Mouse (Mus musculus): ENCODE data around the gene Fyn. TPM values are rescaled to one million over a fixed set of nuclear protein-coding genes. Genes with fewer than 3 reads are reported as not detected.

Gene Fyn
- total and polyA plus RNA-seq, 2 experiments from 2014 or later = 10.8 to 24.1 TPM

DNA sequence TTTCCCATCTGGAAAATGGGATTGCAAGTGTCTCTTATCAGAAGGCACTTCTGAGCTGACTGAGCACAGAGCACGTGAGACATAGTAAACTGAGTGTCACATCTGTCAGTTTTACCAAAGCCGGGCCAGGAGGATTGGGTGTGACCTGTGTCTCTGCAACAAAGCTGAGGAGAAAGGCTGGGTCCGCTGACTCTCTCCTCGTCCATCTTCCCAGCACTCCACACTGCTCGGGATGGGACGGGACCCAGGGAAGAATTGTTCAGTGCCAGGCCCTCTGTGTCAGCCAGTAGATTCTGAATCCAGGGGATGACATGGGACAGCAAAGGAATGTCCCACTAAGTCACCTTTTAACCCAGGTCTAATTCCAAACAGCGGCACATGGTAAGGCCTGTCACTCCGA is 211.8 kb downstream of the Fyn start:
- TF ChIP-seq CTCF (IDR thresholded peaks at IDR 0.05; ENCODE audit: low read depth) (no peak), EP300 (IDR thresholded peaks at IDR 0.05; ENCODE audit: low read depth) (no peak)
- no peaks in the 10 kb centered on the region for H3K36me3 ChIP-seq (replicated peaks; ENCODE audit: control insufficient read depth, insufficient read depth, low read length)
- H3K4me3 ChIP-seq (ENCODE audit: low read depth, low read length) = no peak overlapping the region
- no peak overlapping the region for H3K27ac ChIP-seq (ENCODE audit: low read depth)
- no peaks in the 10 kb centered on the region for H3K27me3 ChIP-seq (ENCODE audit: control insufficient read depth, insufficient read depth, low read length)
- no peaks in the 10 kb centered on the region for H3K4me1 ChIP-seq (ENCODE audit: control insufficient read depth, insufficient read depth)
- DNase-seq (ENCODE audit: low spot score) (no peak), ATAC-seq (ENCODE audit: insufficient read depth, low read depth) (no peak)
- no peak overlapping the region for H3K4me2 ChIP-seq (ENCODE audit: low read depth, low read length)
- WGBS = 80% methylated on average over 8 of the region's 8 CpGs
- no peaks in the 10 kb centered on the region for H3K9me3 ChIP-seq (replicated peaks; ENCODE audit: control insufficient read depth, low read length)
- no peak overlapping the region for H3K9ac ChIP-seq (replicated peaks; ENCODE audit: low read depth, low read length)

DNA sequence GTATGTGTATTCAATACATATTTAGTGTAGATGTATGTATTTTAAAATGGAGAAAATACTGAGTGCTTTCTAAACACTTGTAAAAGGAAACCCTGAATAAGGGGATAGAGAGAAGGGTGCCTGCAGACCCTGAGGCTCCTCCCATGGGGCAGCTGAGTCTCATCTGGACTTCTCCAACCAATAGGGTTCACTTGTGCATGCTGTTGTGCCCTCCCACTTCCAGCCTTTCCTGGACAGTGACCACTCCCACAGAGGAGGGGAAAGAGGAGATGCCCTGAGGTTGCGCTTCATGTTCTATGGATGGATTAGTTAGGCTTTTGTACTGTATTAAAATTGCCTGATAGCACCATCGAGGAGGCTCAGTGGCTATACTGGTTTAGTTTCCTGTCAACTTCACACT is 213.7 kb downstream of the Fyn start:
- WGBS = 81% methylated on average over 2 of the region's 2 CpGs
- H3K4me1 ChIP-seq (ENCODE audit: control insufficient read depth, insufficient read depth) = no peaks in the 10 kb centered on the region
- H3K36me3 ChIP-seq (replicated peaks; ENCODE audit: control insufficient read depth, insufficient read depth, low read length) = no peaks in the 10 kb centered on the region
- no peak overlapping the region for H3K4me3 ChIP-seq (ENCODE audit: low read depth, low read length)
- H3K27me3 ChIP-seq (ENCODE audit: control insufficient read depth, insufficient read depth, low read length) = no peaks in the 10 kb centered on the region
- DNase-seq (ENCODE audit: low spot score) (no peak), ATAC-seq (ENCODE audit: insufficient read depth, low read depth) (no peak)
- H3K9ac ChIP-seq (replicated peaks; ENCODE audit: low read depth, low read length) = no peak overlapping the region
- no peak for TF ChIP-seq CTCF (IDR thresholded peaks at IDR 0.05; ENCODE audit: low read depth)
- TF ChIP-seq EP300 (IDR thresholded peaks at IDR 0.05; ENCODE audit: low read depth) = no peak
- H3K4me2 ChIP-seq (ENCODE audit: low read depth, low read length) = no peak overlapping the region
- no peak overlapping the region for H3K27ac ChIP-seq (ENCODE audit: low read depth)
- H3K9me3 ChIP-seq (replicated peaks; ENCODE audit: control insufficient read depth, low read length) = no peaks in the 10 kb centered on the region

DNA sequence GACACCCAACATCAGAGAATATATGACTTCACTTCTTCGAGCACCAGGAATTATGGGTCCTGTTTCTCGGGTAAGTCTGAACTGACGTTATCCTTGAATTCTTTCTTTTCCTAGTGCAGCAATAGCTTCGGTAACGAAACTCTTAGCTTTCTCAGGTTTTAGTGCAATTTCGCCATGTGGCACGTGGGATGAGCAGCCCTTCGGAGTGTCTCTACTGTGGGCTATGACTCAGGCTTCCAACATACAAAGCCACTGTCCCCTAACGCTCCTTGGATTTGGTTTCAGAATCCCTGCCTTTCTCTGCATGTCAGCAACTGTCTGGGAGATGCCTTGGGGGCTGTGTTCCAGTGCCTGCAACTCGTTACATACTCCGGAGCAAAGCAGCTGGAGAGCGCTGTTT is 215.1 kb downstream of the Fyn start:
- H3K27ac ChIP-seq (ENCODE audit: low read depth) = no peak overlapping the region
- no peak overlapping the region for H3K4me2 ChIP-seq (ENCODE audit: low read depth, low read length)
- 89% methylated on average over 12 of the region's 12 CpGs for WGBS
- H3K4me1 ChIP-seq (ENCODE audit: control insufficient read depth, insufficient read depth) = no peaks in the 10 kb centered on the region
- H3K27me3 ChIP-seq (ENCODE audit: control insufficient read depth, insufficient read depth, low read length) = no peaks in the 10 kb centered on the region
- no peak for DNase-seq (ENCODE audit: low spot score)
- TF ChIP-seq CTCF (IDR thresholded peaks at IDR 0.05; ENCODE audit: low read depth) (no peak), EP300 (IDR thresholded peaks at IDR 0.05; ENCODE audit: low read depth) (no peak)
- no peak overlapping the region for H3K9ac ChIP-seq (replicated peaks; ENCODE audit: low read depth, low read length)
- no peak overlapping the region for H3K4me3 ChIP-seq (ENCODE audit: low read depth, low read length)
- H3K9me3 ChIP-seq (replicated peaks; ENCODE audit: control insufficient read depth, low read length) = no peaks in the 10 kb centered on the region
- no peak for ATAC-seq (ENCODE audit: insufficient read depth, low read depth)
- H3K36me3 ChIP-seq (replicated peaks; ENCODE audit: control insufficient read depth, insufficient read depth, low read length) = no peaks in the 10 kb centered on the region

DNA sequence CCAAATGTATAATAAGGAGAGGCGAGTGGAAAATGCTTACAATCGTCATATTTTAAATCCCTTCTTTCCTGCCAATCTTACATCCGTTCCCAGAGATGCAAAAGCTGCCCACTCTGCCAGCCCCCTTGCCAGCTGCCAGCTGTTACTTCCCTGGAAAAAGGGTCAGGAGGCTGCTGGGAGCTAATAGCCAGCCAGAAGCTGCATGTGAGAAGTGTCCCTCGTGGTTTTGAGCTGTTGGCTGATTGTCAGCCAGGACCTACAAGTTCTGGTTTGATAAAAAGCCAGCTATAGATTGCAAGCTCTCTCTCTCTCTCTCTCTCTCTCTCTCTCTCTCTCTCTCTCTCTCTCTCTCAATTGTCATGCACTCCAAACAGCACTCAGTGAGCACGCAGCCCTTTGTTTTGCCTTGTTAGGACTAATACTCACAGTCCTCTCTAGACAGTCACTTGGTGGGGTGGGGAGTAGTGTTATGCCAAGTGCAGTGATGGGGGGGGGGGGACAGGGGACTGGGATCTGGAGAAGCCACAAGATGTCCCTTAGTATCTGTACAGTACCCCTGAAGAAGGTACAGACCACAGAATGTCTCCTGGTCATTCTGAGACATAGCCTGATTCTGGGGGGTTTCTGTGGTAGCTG is 218.8 kb downstream of the Fyn start:
- 31% methylated on average over 5 of the region's 5 CpGs for whole genome bisulfite sequencing
- no peaks in the 10 kb centered on the region for H3K36me3 ChIP-seq (replicated peaks; ENCODE audit: control insufficient read depth, insufficient read depth, low read length)
- ATAC-seq (ENCODE audit: insufficient read depth, low read depth) = peak; percentile 58
- peak; percentile 68 for DNase-seq (ENCODE audit: low spot score)
- H3K4me3 ChIP-seq (ENCODE audit: low read depth, low read length) = no peak overlapping the region
- no peak overlapping the region for H3K9ac ChIP-seq (replicated peaks; ENCODE audit: low read depth, low read length)
- TF ChIP-seq EP300 (IDR thresholded peaks at IDR 0.05; ENCODE audit: low read depth) (no peak), CTCF (IDR thresholded peaks at IDR 0.05; ENCODE audit: low read depth) (no peak)
- no peak overlapping the region for H3K4me2 ChIP-seq (ENCODE audit: low read depth, low read length)
- H3K4me1 ChIP-seq (ENCODE audit: control insufficient read depth, insufficient read depth) = no peaks in the 10 kb centered on the region
- no peak overlapping the region for H3K27ac ChIP-seq (ENCODE audit: low read depth)
- H3K27me3 ChIP-seq (ENCODE audit: control insufficient read depth, insufficient read depth, low read length) = no peaks in the 10 kb centered on the region
- H3K9me3 ChIP-seq (replicated peaks; ENCODE audit: control insufficient read depth, low read length) = no peaks in the 10 kb centered on the region

DNA sequence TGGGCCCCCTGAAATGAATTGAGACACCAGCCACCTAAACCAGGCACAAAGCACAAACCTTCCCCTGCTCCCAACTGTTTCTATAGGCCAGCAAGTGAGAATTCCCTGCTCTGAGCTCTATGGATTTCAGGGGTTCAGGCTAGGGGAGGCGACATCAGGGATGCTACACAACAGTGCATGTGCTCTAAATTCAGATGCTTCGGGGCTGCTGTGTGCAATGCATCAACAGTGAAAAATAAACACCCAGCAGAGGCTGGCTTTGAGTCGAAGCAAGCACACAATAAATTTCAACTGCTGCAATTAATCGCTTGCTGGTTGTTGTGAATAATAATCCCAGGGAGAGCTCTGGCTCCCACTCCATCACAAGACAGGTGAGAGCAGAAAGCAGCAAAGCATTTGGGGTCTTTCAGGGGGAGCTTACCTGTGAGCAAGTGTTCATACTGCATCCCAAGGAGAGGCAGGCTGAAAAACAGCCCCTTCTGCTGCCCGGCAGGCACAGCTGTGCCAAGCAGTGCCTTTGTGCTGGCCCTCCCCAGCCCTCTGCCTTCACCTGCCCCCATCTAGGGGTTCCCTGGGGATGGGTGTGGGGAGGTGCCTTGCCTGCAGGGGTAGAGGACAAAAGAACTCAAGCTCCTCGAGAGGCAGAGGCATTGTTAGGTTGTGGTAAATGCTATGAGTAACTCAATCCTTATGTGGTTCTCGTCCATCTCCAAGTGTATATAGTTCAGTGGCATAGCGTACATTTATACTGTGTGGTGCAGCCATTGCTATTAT is 219.5 kb downstream of the Fyn start:
- Histone ChIP-seq H3K27ac (ENCODE audit: low read depth) (no peak overlapping the region), H3K36me3 (replicated peaks; ENCODE audit: control insufficient read depth, insufficient read depth, low read length) (no peaks in the 10 kb centered on the region), H3K9ac (replicated peaks; ENCODE audit: low read depth, low read length) (no peak overlapping the region), H3K27me3 (ENCODE audit: control insufficient read depth, insufficient read depth, low read length) (no peaks in the 10 kb centered on the region), H3K4me2 (ENCODE audit: low read depth, low read length) (no peak overlapping the region), H3K4me1 (ENCODE audit: control insufficient read depth, insufficient read depth) (no peaks in the 10 kb centered on the region), H3K4me3 (ENCODE audit: low read depth, low read length) (no peak overlapping the region), H3K9me3 (replicated peaks; ENCODE audit: control insufficient read depth, low read length) (no peaks in the 10 kb centered on the region)
- WGBS = 84% methylated on average over 8 of the region's 8 CpGs
- DNase-seq (ENCODE audit: low spot score) (no peak), ATAC-seq (ENCODE audit: insufficient read depth, low read depth) (no peak)
- TF ChIP-seq CTCF (IDR thresholded peaks at IDR 0.05; ENCODE audit: low read depth) = no peak
- TF ChIP-seq EP300 (IDR thresholded peaks at IDR 0.05; ENCODE audit: low read depth) = no peak
